Mouse (Mus musculus) frontal cortex, adult (tissue): ENCODE results near the gene Trim50.

Source experiments
- ATAC-seq: cut with Nextera tagmentation; 2 replicates; pipeline ENCODE4 v1.9.2; 2017; ENCODE audit warnings: mild to moderate bottlenecking, moderate library complexity, mixed read lengths; ENCODE audit not compliant: low TSS enrichment

Trim50 gene

DNA sequence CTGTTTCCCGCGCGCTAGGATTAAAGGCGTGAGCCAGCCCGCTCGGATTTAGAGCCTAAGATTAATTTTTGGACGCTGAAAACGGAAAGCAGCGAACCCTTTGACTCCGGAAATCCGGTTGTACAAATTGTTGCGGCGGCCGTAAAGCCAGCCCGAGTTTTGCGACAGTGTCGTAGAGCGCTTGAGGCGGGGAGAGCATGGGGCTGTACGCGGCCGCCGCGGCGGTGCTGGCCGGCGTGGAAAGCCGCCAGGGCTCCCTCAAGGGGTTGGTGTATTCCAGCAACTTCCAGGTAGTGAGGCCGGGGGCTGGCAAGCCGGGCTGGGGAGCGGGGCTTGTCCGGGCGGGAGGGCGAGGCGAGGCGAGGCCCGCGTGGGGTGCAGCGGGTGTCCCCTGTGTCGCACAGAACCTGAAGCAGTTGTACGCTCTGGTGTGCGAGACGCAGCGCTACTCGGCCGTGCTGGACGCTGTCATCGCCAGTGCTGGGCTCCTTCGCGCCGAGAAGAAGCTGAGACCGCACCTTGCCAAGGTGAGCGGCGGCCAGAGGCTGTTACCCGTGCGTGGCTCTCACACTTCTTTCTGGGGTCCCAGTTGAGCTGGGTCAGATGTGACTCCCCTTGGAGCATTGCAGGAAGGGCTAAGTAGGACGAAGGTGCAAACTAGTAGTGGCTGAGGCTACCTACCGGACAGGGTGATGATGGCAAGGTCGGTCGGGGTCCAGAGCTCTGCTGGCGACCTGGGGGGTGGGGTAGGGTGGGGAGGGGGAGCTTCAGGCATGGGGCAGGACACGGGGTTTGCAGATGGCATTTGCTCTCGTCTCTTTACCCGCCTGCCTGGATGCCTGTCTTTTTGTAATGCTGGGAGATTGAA is 16.9 kb downstream of the Trim50 start, which contains the start of gene Nsun5:
Gene Nsun5, plus strand, starts transcription at position 167 of the 868 bp plus-strand sequence.
- peak; percentile 77 for ATAC-seq

DNA sequence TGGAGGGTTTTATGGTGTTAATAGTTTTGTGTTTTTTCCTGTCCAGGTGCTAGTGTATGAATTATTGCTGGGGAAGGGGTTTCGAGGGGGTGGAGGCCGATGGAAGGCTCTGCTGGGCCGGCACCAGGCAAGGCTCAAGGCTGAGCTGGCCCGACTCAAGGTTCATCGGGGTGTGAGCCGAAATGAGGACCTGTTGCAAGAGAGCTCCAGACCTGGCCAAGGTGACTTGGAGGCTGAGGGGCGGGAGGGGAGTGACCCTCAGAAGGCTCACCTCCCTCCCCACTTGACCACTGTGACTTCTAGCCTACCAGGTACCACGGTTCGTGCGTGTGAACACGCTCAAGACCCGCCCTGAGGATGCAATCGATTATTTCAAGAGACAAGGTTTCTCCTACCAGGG is 18.1 kb downstream of the Trim50 start:
- ATAC-seq: no peak

DNA sequence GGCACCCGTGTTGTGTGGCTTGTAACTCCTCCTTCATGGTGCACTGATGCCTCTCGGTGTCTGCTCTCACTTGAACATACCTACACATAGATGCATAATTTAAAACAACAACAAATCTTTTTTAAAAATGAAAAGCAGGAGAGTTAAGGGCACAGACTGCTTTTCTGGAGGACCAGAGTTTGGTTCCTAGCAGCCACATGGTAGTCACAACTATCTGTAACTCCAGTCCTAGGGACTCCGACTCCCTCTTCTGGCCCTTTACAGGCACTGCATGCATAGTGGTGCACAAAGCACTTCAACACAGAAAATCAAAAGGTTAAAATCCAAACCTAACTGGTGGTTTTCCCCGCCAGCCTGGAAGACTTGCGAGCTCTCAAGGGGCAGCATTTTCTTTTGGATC is 20.5 kb downstream of the Trim50 start:
- ATAC-seq: no peak

DNA sequence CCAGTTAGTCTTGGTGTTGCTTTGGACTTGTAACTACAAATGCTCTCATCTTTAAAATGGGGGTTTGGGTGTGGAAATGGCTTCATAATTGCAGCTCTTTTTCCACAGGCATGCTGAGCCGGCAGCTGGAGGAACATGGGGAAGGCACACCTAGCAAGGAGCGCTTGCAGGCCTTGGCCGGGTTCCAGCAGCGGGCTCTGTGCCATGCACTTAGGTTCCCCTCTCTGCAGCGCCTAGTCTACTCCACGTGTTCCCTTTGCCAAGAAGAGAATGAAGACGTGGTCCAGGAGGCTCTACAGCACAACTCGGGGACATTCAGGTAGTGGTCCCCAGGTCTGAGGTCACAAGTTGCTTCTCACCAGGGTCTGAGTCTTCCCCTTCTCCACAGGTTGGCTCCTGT is 22.1 kb downstream of the Trim50 start:
- ATAC-seq: no peak

DNA sequence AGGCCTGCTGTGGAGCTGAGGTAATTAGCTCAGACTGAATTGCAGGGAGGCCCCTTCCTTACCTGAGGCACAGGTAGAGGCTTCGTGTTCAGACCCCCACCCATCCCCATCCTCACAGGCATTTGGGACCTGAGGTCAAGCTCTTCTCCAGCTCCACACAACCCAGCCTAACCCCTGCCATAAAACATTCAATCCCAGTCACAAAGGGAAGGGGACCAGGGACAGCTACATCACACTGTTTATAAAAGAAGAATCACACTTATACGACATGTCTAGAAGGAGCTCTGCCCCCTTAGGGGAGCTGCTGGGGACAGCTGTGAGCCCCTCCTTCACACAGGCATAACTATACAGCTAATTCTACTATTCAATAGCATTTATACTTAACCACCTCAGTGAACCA is 23.2 kb downstream of the Trim50 start:
- ATAC-seq: no peak

DNA sequence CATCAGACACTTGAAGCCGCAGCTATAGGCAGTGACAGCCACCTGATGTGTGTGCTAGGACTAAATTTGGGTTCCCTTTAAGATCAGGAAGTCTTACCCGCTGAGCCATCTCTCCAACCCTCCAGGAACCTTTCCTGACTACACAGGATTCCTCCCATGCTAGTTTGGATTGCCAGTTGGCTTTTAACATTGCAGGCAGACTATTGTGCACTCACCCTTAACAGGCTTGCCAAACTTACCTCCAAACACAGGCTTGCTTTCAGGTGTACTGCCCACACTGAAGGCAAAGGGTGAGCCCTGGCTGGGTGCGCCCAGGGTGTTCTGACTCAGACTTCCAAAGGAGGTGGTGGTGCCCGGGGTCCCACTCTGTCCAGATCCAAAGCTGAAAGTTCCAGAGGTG is 27.6 kb downstream of the Trim50 start:
- no peak for ATAC-seq

DNA sequence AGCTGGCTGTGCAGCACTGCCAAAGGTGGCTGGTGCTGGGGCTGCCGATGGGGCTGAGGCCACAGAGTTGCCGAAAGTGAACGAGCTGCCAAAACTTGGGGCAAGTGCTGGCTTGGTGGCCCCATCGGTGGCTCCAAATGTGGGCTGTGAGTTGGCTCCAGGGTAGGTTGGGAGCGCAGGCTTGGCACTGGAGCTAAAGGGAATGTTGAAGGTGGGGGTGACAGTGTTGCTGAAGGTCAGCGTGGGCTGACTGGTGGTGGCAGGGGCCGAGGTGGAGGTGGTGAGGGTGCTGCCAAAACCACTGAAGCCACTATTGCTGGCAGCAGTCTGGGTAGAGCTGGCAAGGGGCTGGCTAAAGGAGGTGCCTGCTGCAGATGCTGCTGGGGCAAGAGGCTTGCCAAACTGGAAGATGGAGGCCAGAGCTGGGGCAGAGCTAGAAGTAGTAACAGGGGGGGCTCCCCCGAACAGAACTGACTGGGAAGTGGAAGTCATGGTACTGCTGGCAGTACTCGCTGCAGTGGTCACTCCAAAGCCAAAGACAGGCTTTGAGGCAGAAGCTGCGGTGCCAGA is 28.3 kb downstream of the Trim50 start:
- no peak for ATAC-seq

DNA sequence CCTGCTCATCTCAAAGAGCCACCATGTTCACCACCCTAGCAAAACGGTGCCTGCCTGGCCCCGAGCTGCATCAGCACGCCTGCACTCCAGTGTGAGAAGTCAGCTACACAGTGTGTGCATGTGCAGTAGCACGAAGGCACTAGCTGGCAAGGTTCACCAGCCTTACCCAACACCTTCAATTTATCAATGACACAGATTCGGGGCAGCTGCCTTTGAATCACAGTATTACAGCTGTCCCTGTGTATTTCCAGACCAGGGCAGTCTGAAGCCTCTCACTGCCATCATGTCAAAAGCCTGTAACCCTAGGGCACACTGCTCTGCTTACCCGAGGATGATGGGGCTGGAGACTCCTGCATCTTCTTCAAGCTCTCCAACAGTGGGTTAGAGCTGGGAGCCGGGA is 29.7 kb downstream of the Trim50 start:
- no peak for ATAC-seq

DNA sequence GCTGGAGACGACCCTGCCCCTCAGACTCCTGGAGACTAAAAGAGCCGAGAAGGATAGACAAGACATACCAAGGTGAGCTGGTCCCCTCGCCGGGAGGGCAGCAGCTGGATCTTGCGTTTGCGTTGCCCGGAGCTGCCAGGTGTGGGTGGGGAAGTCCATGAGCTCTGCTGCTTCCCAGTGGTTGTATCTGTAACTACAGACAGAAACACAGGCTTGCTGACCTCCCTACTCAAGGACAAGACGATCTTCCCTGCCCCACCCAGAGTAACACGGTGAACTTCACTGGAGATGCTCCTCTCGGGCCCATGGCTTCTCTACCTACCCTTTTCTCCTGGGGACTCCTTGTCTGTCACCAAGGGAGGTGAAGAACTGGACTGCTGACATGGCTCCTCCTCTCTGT is 30.7 kb downstream of the Trim50 start:
- peak; percentile 31; the same call in 1 of the 2 replicates for ATAC-seq

DNA sequence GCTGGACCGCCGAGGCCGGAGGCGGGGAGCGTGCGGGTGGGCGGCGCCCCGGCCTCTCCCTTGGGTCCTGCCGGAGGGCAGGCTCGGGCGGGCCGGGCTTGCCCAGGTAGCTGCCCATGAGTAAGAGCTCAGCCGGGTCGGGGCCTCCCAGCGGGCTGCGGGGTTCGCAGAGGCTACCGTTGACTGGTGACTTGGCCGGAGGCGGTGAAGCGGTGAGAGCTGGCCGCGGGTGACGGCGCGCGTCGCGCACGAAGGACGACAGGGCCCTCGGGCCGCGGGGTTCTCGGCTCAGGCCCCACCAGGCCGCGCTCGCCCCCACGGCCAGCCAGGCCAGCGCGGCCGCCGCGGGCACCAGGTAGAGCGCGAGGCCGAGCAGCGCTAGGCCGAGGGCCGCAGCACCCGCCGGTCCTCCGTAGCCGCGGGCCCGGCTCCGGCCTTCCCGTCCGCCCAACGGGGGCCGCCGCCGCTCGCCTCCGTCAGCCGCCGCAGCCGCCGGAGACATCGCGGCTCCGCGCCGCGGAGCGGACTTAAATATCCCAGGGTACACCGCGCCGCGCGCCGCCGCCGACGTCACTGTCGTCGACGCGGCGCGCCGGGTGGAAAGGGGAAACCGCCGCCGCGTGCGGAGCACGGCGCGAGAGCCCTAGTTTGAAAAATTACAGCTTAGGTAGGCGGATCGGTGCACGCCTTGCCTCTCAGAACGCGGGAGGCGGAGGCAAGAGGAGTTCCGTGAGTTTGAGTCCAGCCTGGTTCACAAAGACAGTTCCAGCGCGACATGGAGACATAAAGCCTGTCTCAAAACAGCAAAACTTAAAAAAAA is 41.1 kb downstream of the Trim50 start, which contains the start of gene Pom121:
Gene Pom121, minus strand, starts transcription at position 543 of the 820 bp plus-strand sequence.
- peak; percentile 95 for ATAC-seq

DNA sequence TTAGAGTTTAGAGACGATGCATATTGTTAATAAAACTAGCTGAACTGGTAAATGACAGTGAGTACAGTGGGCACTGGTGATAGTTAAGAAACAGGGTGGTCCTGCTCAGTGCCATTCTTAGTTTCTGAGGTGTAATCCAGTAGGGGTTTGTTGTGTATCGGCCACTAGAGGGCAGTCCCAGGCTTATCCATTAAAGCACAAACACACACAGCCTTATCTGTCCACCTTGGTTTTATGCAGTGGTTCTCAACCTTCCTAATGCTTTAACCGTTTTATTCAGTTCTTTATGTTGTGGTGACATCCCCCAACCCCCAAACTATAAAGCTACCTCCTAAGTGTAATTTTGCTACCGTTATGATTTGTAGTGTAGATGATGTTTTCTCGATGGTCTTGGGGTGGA is 42.7 kb downstream of the Trim50 start:
- no peak for ATAC-seq

DNA sequence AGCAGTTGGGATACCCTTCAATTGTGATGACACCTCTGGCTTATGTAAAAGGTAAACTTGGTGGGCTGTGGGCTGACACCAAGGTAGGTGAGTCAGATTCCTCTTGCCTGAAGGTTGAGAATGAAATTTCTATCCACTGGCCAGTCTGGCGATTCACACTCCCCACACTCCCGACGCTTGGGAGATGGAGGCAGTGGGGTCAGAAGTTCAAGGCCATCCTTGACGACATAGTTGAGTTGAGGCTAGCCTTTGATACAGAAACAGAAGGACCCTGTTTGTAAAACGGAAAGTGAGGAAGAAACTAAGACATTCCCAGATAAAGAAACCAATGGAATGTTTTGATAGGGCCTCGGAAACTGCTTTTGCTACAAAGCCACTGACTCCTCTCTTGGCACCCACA is 46.3 kb downstream of the Trim50 start:
- ATAC-seq: no peak

DNA sequence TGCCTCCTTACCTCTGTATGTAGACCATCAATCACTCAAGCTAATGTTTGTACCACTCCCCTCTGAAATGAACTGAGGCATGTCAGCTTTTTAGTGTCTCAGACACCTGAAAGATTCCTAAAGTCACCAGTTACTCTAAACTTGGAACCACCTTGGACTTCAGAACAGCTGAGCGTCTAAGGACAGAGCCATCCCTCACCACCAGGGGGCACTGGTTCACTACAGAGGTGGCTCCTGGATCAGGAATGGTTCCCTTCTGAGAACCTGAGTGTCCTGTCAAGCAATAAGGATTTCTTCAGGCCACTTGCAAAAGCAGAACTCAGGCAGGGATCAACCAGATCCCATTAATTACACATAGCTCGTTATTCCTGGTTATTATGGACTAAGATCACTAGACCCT is 47.1 kb downstream of the Trim50 start:
- ATAC-seq: peak; percentile 85

DNA sequence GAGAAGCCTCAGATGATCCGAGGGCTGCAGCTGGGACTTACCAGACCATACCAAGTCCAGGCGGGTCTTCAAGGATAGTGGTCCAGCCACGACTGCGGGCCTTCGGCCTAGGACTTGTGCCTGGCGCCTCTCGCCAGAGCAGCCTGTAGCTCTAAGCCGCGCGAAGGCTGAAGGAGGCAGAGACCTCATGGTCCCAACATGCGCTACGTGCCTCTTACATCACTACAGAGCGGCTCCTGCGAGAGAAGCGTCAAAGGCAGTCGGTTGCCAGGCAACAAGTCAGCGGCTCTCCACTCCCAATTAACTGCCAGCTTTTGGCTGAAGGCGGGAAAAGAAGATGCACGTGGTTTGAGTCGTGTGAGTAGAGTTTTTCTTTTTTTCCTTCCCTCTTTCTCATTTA is 51.5 kb downstream of the Trim50 start:
- peak; percentile 92 for ATAC-seq

DNA sequence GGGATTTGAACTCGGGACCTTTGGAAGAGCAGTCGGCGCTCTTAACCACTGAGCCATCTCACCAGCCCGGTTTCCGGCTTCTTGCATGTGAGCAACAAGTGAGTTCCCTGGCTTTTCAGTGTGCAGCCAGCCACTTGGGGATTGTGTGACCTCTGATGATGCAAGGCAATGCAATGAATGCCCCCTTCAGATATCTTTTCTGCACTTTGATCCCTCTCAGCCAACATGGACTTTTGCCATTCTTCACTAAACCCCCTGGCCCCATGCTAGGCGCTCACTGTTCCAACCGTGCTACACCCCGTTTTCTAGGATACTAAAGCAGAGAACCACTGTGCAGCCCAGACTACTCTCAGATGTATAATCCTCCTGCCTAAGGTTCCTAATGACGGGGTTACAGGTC is 52.3 kb downstream of the Trim50 start:
- no peak for ATAC-seq

DNA sequence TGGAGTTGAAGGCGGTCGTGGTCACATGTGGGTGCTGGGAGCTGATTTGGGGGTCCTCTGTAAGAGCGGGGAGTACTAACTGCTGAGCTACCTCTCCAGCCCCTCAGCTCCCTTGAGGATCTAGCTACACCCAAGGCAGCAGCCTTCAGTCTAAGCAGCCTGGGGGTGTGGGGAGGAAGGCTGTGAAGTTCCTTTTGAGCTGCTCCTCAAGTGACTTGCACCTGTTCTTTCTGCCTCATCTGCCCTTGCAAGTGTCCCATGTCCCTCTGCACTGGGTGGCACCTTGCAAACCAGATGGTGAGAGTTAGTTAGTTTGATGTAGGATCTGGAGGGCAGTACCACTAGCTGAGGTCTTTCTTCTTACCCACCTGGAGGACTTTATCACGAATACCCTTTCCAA is 55.0 kb downstream of the Trim50 start:
- ATAC-seq: no peak

DNA sequence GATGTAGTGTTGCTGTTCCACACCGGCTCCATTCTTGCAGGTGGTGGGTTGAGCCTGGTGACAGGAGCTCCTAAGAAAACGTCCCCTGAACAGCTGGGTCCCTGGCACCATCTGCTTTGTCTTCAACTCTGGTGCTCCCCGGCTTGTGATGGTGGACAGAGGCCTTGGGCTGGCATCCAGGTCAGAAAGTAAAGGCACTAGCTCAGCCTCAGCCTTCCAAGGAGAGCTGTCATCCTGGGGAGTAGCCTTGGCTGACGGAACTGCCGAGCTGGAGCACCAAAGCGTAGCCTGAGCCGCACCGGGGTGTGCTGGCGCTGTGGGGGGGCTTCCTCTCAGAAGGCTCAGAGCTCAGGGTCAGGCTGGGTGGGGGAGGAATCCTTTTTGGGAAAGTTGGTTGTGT is 57.2 kb downstream of the Trim50 start:
- ATAC-seq: no peak
